Mouse (Mus musculus): Measurements from ENCODE around the gene Litaf. TPM values are rescaled to one million over a fixed set of nuclear protein-coding genes. Genes with fewer than 3 reads are reported as not detected.

Gene Litaf
- polyA plus RNA-seq, 1 experiment = 103 TPM

DNA sequence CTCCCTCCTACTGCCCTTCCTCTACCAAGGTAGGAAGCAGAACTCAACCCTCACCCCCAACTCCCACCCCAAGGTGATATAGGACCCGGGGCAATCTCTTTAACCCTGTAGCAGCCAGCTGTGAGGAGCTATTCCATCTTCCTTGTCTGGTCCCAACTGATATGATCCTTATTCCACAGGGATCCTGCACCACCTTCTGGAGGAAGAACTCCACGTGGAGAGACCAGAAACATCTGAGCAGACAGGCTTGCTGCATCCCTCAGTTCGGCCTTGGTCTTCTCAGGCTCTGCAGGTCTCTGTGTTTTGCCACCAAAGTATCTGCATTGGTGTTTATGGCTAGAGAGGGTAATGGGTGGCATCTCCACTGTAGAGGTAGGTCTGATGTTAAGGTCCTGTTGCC, 34.6 kb downstream of the Litaf start:
- Histone ChIP-seq H3K4me2 (ENCODE audit: low read depth) (no peak overlapping the region), H3K4me3 (no peak overlapping the region), H3K79me2 (ENCODE audit: control insufficient read depth, insufficient read depth) (no peaks in the 10 kb centered on the region), H3ac (ENCODE audit: control insufficient read depth, insufficient read length) (no peak overlapping the region), H3K27me3 (ENCODE audit: control insufficient read depth, insufficient read depth, insufficient read length) (no peaks in the 10 kb centered on the region), H3K36me3 (ENCODE audit: control insufficient read depth, insufficient read depth) (no peaks in the 10 kb centered on the region)
- TF ChIP-seq TCF12 (IDR thresholded peaks at IDR 0.05; ENCODE audit: insufficient read depth, poor library complexity, severe bottlenecking) = no peak
- TF ChIP-seq MYOG (IDR thresholded peaks at IDR 0.05; ENCODE audit: control insufficient read depth in 1 of 3, insufficient read depth in 1 of 3, insufficient read length in 2 of 3, low read depth in 2 of 3) = no peak
- no peak for TF ChIP-seq CEBPB (IDR thresholded peaks at IDR 0.05; ENCODE audit: insufficient read depth, poor library complexity, severe bottlenecking)
- no peak for TF ChIP-seq REST (IDR thresholded peaks at IDR 0.05; ENCODE audit: insufficient read depth, insufficient read length)
- no peak for TF ChIP-seq MAX (IDR thresholded peaks at IDR 0.05; ENCODE audit: low read depth)
- no peak for TF ChIP-seq MYOD1 (IDR thresholded peaks at IDR 0.05; ENCODE audit: control insufficient read depth in 1 of 3, insufficient read length in 2 of 3, low read depth in 2 of 3)
- no peak for TF ChIP-seq E2F4 (IDR thresholded peaks at IDR 0.05; ENCODE audit: insufficient read depth)
- TF ChIP-seq USF1 (IDR thresholded peaks at IDR 0.05; ENCODE audit: low read depth) = no peak
- TF ChIP-seq POLR2AphosphoS2 (IDR thresholded peaks at IDR 0.05; ENCODE audit: insufficient read length, low read depth) = no peak
- TF ChIP-seq SRF (IDR thresholded peaks at IDR 0.05; ENCODE audit: control insufficient read depth, insufficient read length, low read depth) = no peak
- TF ChIP-seq POLR2A (IDR thresholded peaks at IDR 0.05; ENCODE audit: insufficient read length, low read depth) = no peak
- no peak for TF ChIP-seq TCF3 (IDR thresholded peaks at IDR 0.05; ENCODE audit: insufficient read length, low read depth)

GRCm38 (mm10) chr16:11030844-11031243, 35.1 kb downstream of the Litaf start:
- no peak overlapping the region for H3ac ChIP-seq (ENCODE audit: control insufficient read depth, insufficient read length)
- H3K4me3 ChIP-seq = no peak overlapping the region
- H3K4me2 ChIP-seq (ENCODE audit: low read depth) = no peak overlapping the region
- H3K79me2 ChIP-seq (ENCODE audit: control insufficient read depth, insufficient read depth) = no peaks in the 10 kb centered on the region
- TF ChIP-seq SRF (IDR thresholded peaks at IDR 0.05; ENCODE audit: control insufficient read depth, insufficient read length, low read depth) (no peak), POLR2A (IDR thresholded peaks at IDR 0.05; ENCODE audit: insufficient read length, low read depth) (no peak), MYOD1 (IDR thresholded peaks at IDR 0.05; ENCODE audit: control insufficient read depth in 1 of 3, insufficient read length in 2 of 3, low read depth in 2 of 3) (no peak), POLR2AphosphoS2 (IDR thresholded peaks at IDR 0.05; ENCODE audit: insufficient read length, low read depth) (no peak), TCF3 (IDR thresholded peaks at IDR 0.05; ENCODE audit: insufficient read length, low read depth) (no peak), CEBPB (IDR thresholded peaks at IDR 0.05; ENCODE audit: insufficient read depth, poor library complexity, severe bottlenecking) (no peak), TCF12 (IDR thresholded peaks at IDR 0.05; ENCODE audit: insufficient read depth, poor library complexity, severe bottlenecking) (no peak), E2F4 (IDR thresholded peaks at IDR 0.05; ENCODE audit: insufficient read depth) (no peak), MYOG (IDR thresholded peaks at IDR 0.05; ENCODE audit: control insufficient read depth in 1 of 3, insufficient read depth in 1 of 3, insufficient read length in 2 of 3, low read depth in 2 of 3) (no peak), REST (IDR thresholded peaks at IDR 0.05; ENCODE audit: insufficient read depth, insufficient read length) (no peak), USF1 (IDR thresholded peaks at IDR 0.05; ENCODE audit: low read depth) (no peak), MAX (IDR thresholded peaks at IDR 0.05; ENCODE audit: low read depth) (no peak)
- no peaks in the 10 kb centered on the region for H3K27me3 ChIP-seq (ENCODE audit: control insufficient read depth, insufficient read depth, insufficient read length)
- H3K36me3 ChIP-seq (ENCODE audit: control insufficient read depth, insufficient read depth) = no peaks in the 10 kb centered on the region

DNA sequence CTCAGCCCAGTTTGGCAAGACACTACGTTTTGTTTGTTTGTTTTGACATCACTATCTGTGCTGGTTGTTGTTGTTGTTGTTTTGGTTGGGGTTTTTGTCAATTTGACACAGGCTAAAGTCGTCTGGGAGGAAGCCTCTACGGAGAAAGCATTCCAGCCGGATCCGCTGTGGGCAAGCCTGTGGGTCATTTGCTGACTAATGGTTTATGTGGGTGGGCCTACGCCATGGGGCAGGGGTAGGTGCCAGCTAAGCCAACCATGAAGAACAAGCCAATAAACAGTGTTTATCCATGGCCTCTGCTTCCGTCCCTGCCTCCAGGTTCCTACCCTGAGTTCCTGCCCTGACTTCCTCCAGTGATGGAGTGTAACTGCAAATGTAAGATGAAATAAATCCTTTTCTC, 37.8 kb downstream of the Litaf start:
- no peak for TF ChIP-seq E2F4 (IDR thresholded peaks at IDR 0.05; ENCODE audit: insufficient read depth)
- no peak for TF ChIP-seq MYOD1 (IDR thresholded peaks at IDR 0.05; ENCODE audit: control insufficient read depth in 1 of 3, insufficient read length in 2 of 3, low read depth in 2 of 3)
- no peak for TF ChIP-seq MAX (IDR thresholded peaks at IDR 0.05; ENCODE audit: low read depth)
- no peak for TF ChIP-seq MYOG (IDR thresholded peaks at IDR 0.05; ENCODE audit: control insufficient read depth in 1 of 3, insufficient read depth in 1 of 3, insufficient read length in 2 of 3, low read depth in 2 of 3)
- TF ChIP-seq REST (IDR thresholded peaks at IDR 0.05; ENCODE audit: insufficient read depth, insufficient read length) = no peak
- no peak for TF ChIP-seq USF1 (IDR thresholded peaks at IDR 0.05; ENCODE audit: low read depth)
- no peak for TF ChIP-seq TCF12 (IDR thresholded peaks at IDR 0.05; ENCODE audit: insufficient read depth, poor library complexity, severe bottlenecking)
- no peak for TF ChIP-seq TCF3 (IDR thresholded peaks at IDR 0.05; ENCODE audit: insufficient read length, low read depth)
- no peak for TF ChIP-seq POLR2A (IDR thresholded peaks at IDR 0.05; ENCODE audit: insufficient read length, low read depth)
- no peak for TF ChIP-seq SRF (IDR thresholded peaks at IDR 0.05; ENCODE audit: control insufficient read depth, insufficient read length, low read depth)
- H3K27me3 ChIP-seq (ENCODE audit: control insufficient read depth, insufficient read depth, insufficient read length) = no peaks in the 10 kb centered on the region
- H3K4me2 ChIP-seq (ENCODE audit: low read depth) = peak overlapping the region; percentile 14
- H3K4me3 ChIP-seq = no peak overlapping the region
- no peaks in the 10 kb centered on the region for H3K79me2 ChIP-seq (ENCODE audit: control insufficient read depth, insufficient read depth)
- H3ac ChIP-seq (ENCODE audit: control insufficient read depth, insufficient read length) = no peak overlapping the region
- no peaks in the 10 kb centered on the region for H3K36me3 ChIP-seq (ENCODE audit: control insufficient read depth, insufficient read depth)

DNA sequence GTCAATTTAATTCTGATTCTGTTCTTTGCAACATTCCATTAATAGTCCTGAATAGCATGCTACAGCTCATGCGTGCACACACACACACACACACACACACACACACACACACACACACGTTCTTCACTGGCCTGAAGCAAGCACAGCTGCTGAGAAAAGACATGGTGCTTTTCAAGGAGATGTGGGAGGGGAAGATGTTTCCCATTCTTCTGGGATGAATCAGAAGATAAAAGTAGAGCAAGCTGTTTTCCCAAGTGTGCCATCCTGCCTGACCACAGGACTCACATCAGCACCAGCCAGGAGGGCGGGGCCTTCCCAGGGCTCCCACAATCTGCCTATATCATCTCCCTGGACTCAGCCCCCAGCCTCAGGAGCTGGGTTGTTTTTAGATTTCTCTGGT, 41.1 kb downstream of the Litaf start:
- peak; percentile 75 to 96 (median 83) for TF ChIP-seq MYOG (IDR thresholded peaks at IDR 0.05; ENCODE audit: control insufficient read depth in 1 of 3, insufficient read depth in 1 of 3, insufficient read length in 2 of 3, low read depth in 2 of 3)
- TF ChIP-seq SRF (IDR thresholded peaks at IDR 0.05; ENCODE audit: control insufficient read depth, insufficient read length, low read depth) = no peak
- peak; percentile 48 for TF ChIP-seq TCF3 (IDR thresholded peaks at IDR 0.05; ENCODE audit: insufficient read length, low read depth)
- 0 out of 2 replicates have a peak, but pooled peaks have one; percentile 10 for TF ChIP-seq CEBPB (IDR thresholded peaks at IDR 0.05; ENCODE audit: insufficient read depth, poor library complexity, severe bottlenecking)
- peak; percentile 81 to 91 (median 90) for TF ChIP-seq MYOD1 (IDR thresholded peaks at IDR 0.05; ENCODE audit: control insufficient read depth in 1 of 3, insufficient read length in 2 of 3, low read depth in 2 of 3)
- no peak for TF ChIP-seq REST (IDR thresholded peaks at IDR 0.05; ENCODE audit: insufficient read depth, insufficient read length)
- no peak for TF ChIP-seq USF1 (IDR thresholded peaks at IDR 0.05; ENCODE audit: low read depth)
- TF ChIP-seq MAX (IDR thresholded peaks at IDR 0.05; ENCODE audit: low read depth) = no peak
- TF ChIP-seq TCF12 (IDR thresholded peaks at IDR 0.05; ENCODE audit: insufficient read depth, poor library complexity, severe bottlenecking) = peak; percentile 91
- Histone ChIP-seq H3K4me2 (ENCODE audit: low read depth) (peak overlapping the region; percentile 54), H3K36me3 (ENCODE audit: control insufficient read depth, insufficient read depth) (no peaks in the 10 kb centered on the region), H3ac (ENCODE audit: control insufficient read depth, insufficient read length) (no peak overlapping the region), H3K4me3 (no peak overlapping the region), H3K79me2 (ENCODE audit: control insufficient read depth, insufficient read depth) (no peaks in the 10 kb centered on the region), H3K27me3 (ENCODE audit: control insufficient read depth, insufficient read depth, insufficient read length) (no peaks in the 10 kb centered on the region)
